Mouse (Mus musculus): ENCODE measurements around the gene Inpp5d.

- TF ChIP-seq CTCF (IDR thresholded peaks at IDR 0.05; ENCODE audit: control insufficient read depth, insufficient read depth, insufficient replicate concordance, low read depth, low read length) (no peak), POLR2A (IDR thresholded peaks at IDR 0.05; ENCODE audit: control insufficient read depth, low read depth, low read length) (no peak)
These were observed 45.3 kb upstream of the Inpp5d start for GRCm38 (mm10) chr1:87574785-87575184.
